Mouse (Mus musculus) olfactory bulb, adult 2 months (tissue): Measurements from ENCODE around the gene Arhgef11.

Experiments
- CTCF ChIP-seq: fragments of 200-500 bp; IDR thresholded peaks from 2 replicates; pipeline ENCODE4 v1.5.1; 2012; ENCODE audit warnings: low read depth, mild to moderate bottlenecking, low read length, moderate library complexity; ENCODE audit not compliant: insufficient read depth
- POLR2A ChIP-seq: fragments of 200-500 bp; IDR thresholded peaks from 2 replicates; pipeline ENCODE4 v1.6.1; 2012; ENCODE audit warnings: mild to moderate bottlenecking, low read depth, low read length, moderate library complexity; ENCODE audit not compliant: insufficient read depth

- no peak for TF ChIP-seq CTCF
- no peak for TF ChIP-seq POLR2A
Measured at GRCm38 (mm10) chr3:87725396-87726160, 108.2 kb downstream of the Arhgef11 start.
